9 mouse cellular contexts compared by ENCODE assay signal in genomic region chr5:121592064-121592815, GRCm38 (mm10). TPM values are rescaled to one million over a fixed set of nuclear protein-coding genes. Genes with fewer than 3 reads are reported as not detected.
DNase-seq lines count a peak whose midpoint lies in the region; ATAC-seq and TF ChIP-seq lines count a peak whose summit lies in the region.
"Had no signal": no experiment of that assay in that cellular context is flagged by ENCODE, and none has a peak within 500 bp of the region (broad histone marks: within the 10 kb centered on the region; RNA-seq: fewer than 3 reads in every experiment).

No protein-coding gene starts in this region.

- no peaks in the 10 kb centered on the region for H3K36me3 ChIP-seq in embryonic facial prominence, embryonic 14.5 days (ENCODE audit: control insufficient read depth, insufficient read depth, low read length)
- H3K36me3 ChIP-seq in limb, embryonic 11.5 days (ENCODE audit: control insufficient read depth, insufficient read depth, low read length) = no peaks in the 10 kb centered on the region
- no peaks in the 10 kb centered on the region for H3K36me3 ChIP-seq in neural tube, embryonic 15.5 days

- peak overlapping the region; percentile 86; the same call in 1 of the 2 replicates for H3K9ac ChIP-seq in embryonic facial prominence, embryonic 14.5 days (ENCODE audit: low read depth, low read length)
- peak overlapping the region; percentile 67 for H3K9ac ChIP-seq in limb, embryonic 11.5 days (ENCODE audit: low read length)
- no peak overlapping the region for H3K9ac ChIP-seq in neural tube, embryonic 15.5 days (replicated peaks)

- H3K4me2 ChIP-seq in embryonic facial prominence, embryonic 14.5 days (ENCODE audit: low read depth, low read length) = peak overlapping the region; percentile 70
- H3K4me2 ChIP-seq in limb, embryonic 11.5 days (ENCODE audit: low read depth, severe bottlenecking) = peak overlapping the region; percentile 89; the same call in 1 of the 2 replicates
- peak overlapping the region; percentile 99 for H3K4me2 ChIP-seq in neural tube, embryonic 15.5 days

- H3K4me3 ChIP-seq in lung, adult 2 months (replicated peaks; ENCODE audit: extremely low read depth, low read depth, low read length) = peak overlapping the region; percentile 89
- peak overlapping the region; percentile 75 for H3K4me3 ChIP-seq in embryonic facial prominence, embryonic 14.5 days (ENCODE audit: low read depth, low read length)
- H3K4me3 ChIP-seq in limb, embryonic 11.5 days (ENCODE audit: low read depth, low read length) = peak overlapping the region; percentile 65; the same call in 1 of the 2 replicates
- peak overlapping the region; percentile 72 for H3K4me3 ChIP-seq in neural tube, embryonic 15.5 days (replicated peaks)

- whole genome bisulfite sequencing in lung, adult 2 months = 21% methylated on average over 11 of the region's 11 CpGs
- 54% methylated on average over 11 of the region's 11 CpGs for WGBS in embryonic facial prominence, embryonic 14.5 days
- 63% methylated on average over 11 of the region's 11 CpGs for WGBS in limb, embryonic 11.5 days
- 69% methylated on average over 11 of the region's 11 CpGs for WGBS in neural tube, embryonic 15.5 days

- H3K27me3 ChIP-seq in embryonic facial prominence, embryonic 14.5 days (replicated peaks; ENCODE audit: control insufficient read depth, insufficient read depth, low read length) = no peaks in the 10 kb centered on the region
- no peaks in the 10 kb centered on the region for H3K27me3 ChIP-seq in limb, embryonic 11.5 days (ENCODE audit: control insufficient read depth, insufficient read depth, low read length)
- H3K27me3 ChIP-seq in neural tube, embryonic 15.5 days (replicated peaks) = 0 out of 2 replicates have a peak, but pooled peaks cover 2% of the 10 kb centered on the region

- intact Hi-C loops in gastrocnemius, postnatal 14 days (cut with DNase I; ENCODE audit: low total_unique reads) = no loop called here
- intact Hi-C loops in left cerebral cortex, postnatal 14 days (cut with DNase I) = no loop called here

- ATAC-seq in embryonic facial prominence, embryonic 14.5 days (ENCODE audit: low read depth) = no peak
- ATAC-seq in limb, embryonic 11.5 days (ENCODE audit: insufficient number of reproducible peaks, low FRiP score, low TSS enrichment, low read depth) = no peak
- no peak for ATAC-seq in neural tube, embryonic 15.5 days (ENCODE audit: low FRiP score)

- peak; percentile 19; the same call in 1 of the 2 replicates for TF ChIP-seq POLR2A in lung, adult 2 months (IDR thresholded peaks at IDR 0.05; ENCODE audit: borderline replicate concordance, extremely low read depth, low read depth, low read length)

- no peaks in the 10 kb centered on the region for H3K9me3 ChIP-seq in embryonic facial prominence, embryonic 14.5 days (ENCODE audit: control insufficient read depth, low read length)
- no peaks in the 10 kb centered on the region for H3K9me3 ChIP-seq in limb, embryonic 11.5 days (ENCODE audit: control insufficient read depth, low read length)
- H3K9me3 ChIP-seq in neural tube, embryonic 15.5 days (replicated peaks) = no peaks in the 10 kb centered on the region

- TF ChIP-seq CTCF in lung, adult 2 months (IDR thresholded peaks at IDR 0.05; ENCODE audit: insufficient read depth, low read length) = no peak

- H3K4me1 ChIP-seq in lung, adult 2 months (ENCODE audit: control insufficient read depth, insufficient read depth, low read length) = peaks cover 23% of the 10 kb centered on the region
- 0 out of 2 replicates have a peak, but pooled peaks cover 8% of the 10 kb centered on the region for H3K4me1 ChIP-seq in embryonic facial prominence, embryonic 14.5 days (ENCODE audit: control insufficient read depth, insufficient read depth, low read length)
- peaks cover 10% of the 10 kb centered on the region for H3K4me1 ChIP-seq in limb, embryonic 11.5 days (ENCODE audit: control insufficient read depth, insufficient read depth, low read length)
- peaks cover 38% of the 10 kb centered on the region for H3K4me1 ChIP-seq in neural tube, embryonic 15.5 days

- no peak for DNase-seq in lung, adult 2 months
- DNase-seq in lung, postnatal 4 days = no peak
- no peak for DNase-seq in embryonic facial prominence, embryonic 14.5 days (ENCODE audit: low spot score)
- DNase-seq in limb, embryonic 11.5 days (ENCODE audit: low spot score) = no peak
- DNase-seq in gastrocnemius, postnatal 14 days = no peak
- no peak for DNase-seq in right cerebral cortex, postnatal 10 days (ENCODE audit: low spot score in 2 of 2)
- no peak for DNase-seq in left cerebral cortex, postnatal 14 days (ENCODE audit: low spot score in 2 of 2)

- no peak overlapping the region for H3K27ac ChIP-seq in embryonic facial prominence, embryonic 14.5 days (replicated peaks; ENCODE audit: low read depth, low read length)
- no peak overlapping the region for H3K27ac ChIP-seq in limb, embryonic 11.5 days (replicated peaks; ENCODE audit: low read depth, low read length)
- no peak overlapping the region for H3K27ac ChIP-seq in neural tube, embryonic 15.5 days (replicated peaks)

RNA-seq across cellular contexts. Expression of gene Aldh2, which starts 1.4 kb away (rescaled TPM):
- 1,209 and 1,438 TPM in 2 replicates for polyA plus RNA-seq in lung, adult 2 months (2012; rRNA removed)
- 87.8 and 93.0 TPM in 2 replicates for polyA plus RNA-seq in embryonic facial prominence, embryonic 14.5 days (2014; fragmentation: Nextera tagmentation; extraction: Ambion mirVana)
- 80.1 and 111 TPM in 2 replicates for polyA plus RNA-seq in limb, embryonic 11.5 days (2014; fragmentation: Nextera tagmentation; extraction: Ambion mirVana)
- 131 and 148 TPM in 2 replicates for polyA plus RNA-seq in neural tube, embryonic 15.5 days (2015; fragmentation: Nextera tagmentation; extraction: Ambion mirVana)
- 100 to 1,000 TPM; 104 to 113 TPM for total RNA-seq in gastrocnemius, postnatal 14 days (2021)
- total RNA-seq in left cerebral cortex, postnatal 14 days (2021) = 10 to 100 TPM; 77.4 to 87.7 TPM

RNA-seq across cellular contexts. Expression of gene Acad12, which starts 26.5 kb away (rescaled TPM):
- polyA plus RNA-seq in lung, adult 2 months (2012; rRNA removed) = 10.1 and 10.3 TPM in 2 replicates
- 2.0 and 2.7 TPM in 2 replicates for polyA plus RNA-seq in embryonic facial prominence, embryonic 14.5 days (2014; fragmentation: Nextera tagmentation; extraction: Ambion mirVana)
- polyA plus RNA-seq in limb, embryonic 11.5 days (2014; fragmentation: Nextera tagmentation; extraction: Ambion mirVana) = 2.5 and 3.0 TPM in 2 replicates
- polyA plus RNA-seq in neural tube, embryonic 15.5 days (2015; fragmentation: Nextera tagmentation; extraction: Ambion mirVana) = 1.7 and 1.8 TPM in 2 replicates
- 10 to 100 TPM; 13.3 to 14.8 TPM for total RNA-seq in gastrocnemius, postnatal 14 days (2021)
- 1 to 10 TPM; 5.0 to 5.5 TPM for total RNA-seq in left cerebral cortex, postnatal 14 days (2021)

RNA-seq across cellular contexts. Expression of gene Mapkapk5, which starts 46.5 kb away (rescaled TPM):
- 20.6 and 36.8 TPM in 2 replicates for polyA plus RNA-seq in lung, adult 2 months (2012; rRNA removed)
- polyA plus RNA-seq in embryonic facial prominence, embryonic 14.5 days (2014; fragmentation: Nextera tagmentation; extraction: Ambion mirVana) = 46.5 and 47.8 TPM in 2 replicates
- polyA plus RNA-seq in limb, embryonic 11.5 days (2014; fragmentation: Nextera tagmentation; extraction: Ambion mirVana) = 54.5 and 57.9 TPM in 2 replicates
- 65.4 and 65.5 TPM in 2 replicates for polyA plus RNA-seq in neural tube, embryonic 15.5 days (2015; fragmentation: Nextera tagmentation; extraction: Ambion mirVana)
- 10 to 100 TPM; 57.3 to 64.1 TPM for total RNA-seq in gastrocnemius, postnatal 14 days (2021)
- total RNA-seq in left cerebral cortex, postnatal 14 days (2021) = 10 to 100 TPM; 78.9 to 82.4 TPM

RNA-seq across cellular contexts. Expression of gene Adam1a, which starts 47.0 kb away (rescaled TPM):
- polyA plus RNA-seq in lung, adult 2 months (2012; rRNA removed) = 4.4 and 5.7 TPM in 2 replicates
- 2.1 and 2.3 TPM in 2 replicates for polyA plus RNA-seq in embryonic facial prominence, embryonic 14.5 days (2014; fragmentation: Nextera tagmentation; extraction: Ambion mirVana)
- polyA plus RNA-seq in limb, embryonic 11.5 days (2014; fragmentation: Nextera tagmentation; extraction: Ambion mirVana) = 2.2 and 2.3 TPM in 2 replicates
- 3.7 and 4.6 TPM in 2 replicates for polyA plus RNA-seq in neural tube, embryonic 15.5 days (2015; fragmentation: Nextera tagmentation; extraction: Ambion mirVana)
- 1 to 10 TPM; 1.5 TPM for total RNA-seq in gastrocnemius, postnatal 14 days (2021)
- total RNA-seq in left cerebral cortex, postnatal 14 days (2021) = 1 to 10 TPM; 7.4 to 9.0 TPM

RNA-seq across cellular contexts. Expression of gene Gm42878, which starts 47.0 kb away (rescaled TPM):
- 0.28 TPM in 1 of 2 replicates, not detected in the other for polyA plus RNA-seq in lung, adult 2 months (2012; rRNA removed)
- not detected in 2 replicates for polyA plus RNA-seq in embryonic facial prominence, embryonic 14.5 days (2014; fragmentation: Nextera tagmentation; extraction: Ambion mirVana)
- polyA plus RNA-seq in limb, embryonic 11.5 days (2014; fragmentation: Nextera tagmentation; extraction: Ambion mirVana) = not detected in 2 replicates
- polyA plus RNA-seq in neural tube, embryonic 15.5 days (2015; fragmentation: Nextera tagmentation; extraction: Ambion mirVana) = not detected in 2 replicates
- not detected for total RNA-seq in gastrocnemius, postnatal 14 days (2021)
- not detected for total RNA-seq in left cerebral cortex, postnatal 14 days (2021)
- total RNA-seq: neutrophil, adult 5-6 weeks had no signal
